Mouse (Mus musculus) layer of hippocampus, adult 9-10 months (tissue): ENCODE results near the gene Stx5a.
"Not testable (repeated sequence)": the region's sequence is repeated elsewhere in the genome, so short reads cannot be mapped to it uniquely, and the experiment has no call there.

Experiments used
- DNase-seq: peaks from one replicate; pipeline ENCODE4 v3.0.0; 2022; ENCODE audit warnings: low spot score

The Stx5a gene

GRCm38 (mm10) chr19:8716767-8717475, 24.3 kb upstream of the Stx5a start:
- no peak for DNase-seq

- DNase-seq = no peak
Observed at GRCm38 (mm10) chr19:8718357-8718756, 22.9 kb upstream of the Stx5a start.

- not testable (repeated sequence) for DNase-seq
Observed at GRCm38 (mm10) chr19:8719037-8719436, 22.2 kb upstream of the Stx5a start.

GRCm38 (mm10) chr19:8721378-8721777, 19.8 kb upstream of the Stx5a start:
- no peak for DNase-seq

GRCm38 (mm10) chr19:8722021-8722420, 19.2 kb upstream of the Stx5a start:
- DNase-seq = no peak

- no peak for DNase-seq
Observed at GRCm38 (mm10) chr19:8722559-8722906, 18.7 kb upstream of the Stx5a start.

- DNase-seq = peak; percentile 94
Observed at GRCm38 (mm10) chr19:8722907-8723573, 18.2 kb upstream of the Stx5a start, which contains the start of gene Slc3a2. Slc3a2 (minus strand) TSS chr19:8723369.

- no peak for DNase-seq
Observed at GRCm38 (mm10) chr19:8723574-8724346, 17.5 kb upstream of the Stx5a start.

GRCm38 (mm10) chr19:8724392-8724791, 16.8 kb upstream of the Stx5a start:
- no peak for DNase-seq

- no peak for DNase-seq
Observed at GRCm38 (mm10) chr19:8725081-8725613, 16.1 kb upstream of the Stx5a start.

- DNase-seq = no peak
Observed at GRCm38 (mm10) chr19:8726609-8727390, 14.4 kb upstream of the Stx5a start.

- no peak for DNase-seq
Observed at GRCm38 (mm10) chr19:8727495-8728114, 13.6 kb upstream of the Stx5a start.

GRCm38 (mm10) chr19:8728335-8729099, 12.7 kb upstream of the Stx5a start:
- DNase-seq = not testable (repeated sequence)

GRCm38 (mm10) chr19:8734334-8734733, 6.9 kb upstream of the Stx5a start:
- no peak for DNase-seq

- peak; percentile 78 for DNase-seq
Observed at GRCm38 (mm10) chr19:8735389-8736159, 5.6 kb upstream of the Stx5a start, which contains the start of gene Wdr74. Wdr74 (plus strand) TSS chr19:8735827.

- no peak for DNase-seq
Observed at GRCm38 (mm10) chr19:8736160-8736467, 5.1 kb upstream of the Stx5a start.

GRCm38 (mm10) chr19:8738911-8739310, 2.3 kb upstream of the Stx5a start:
- no peak for DNase-seq

- no peak for DNase-seq
Observed at GRCm38 (mm10) chr19:8739646-8740045, 1.6 kb upstream of the Stx5a start.

GRCm38 (mm10) chr19:8740603-8741002, 610 bp upstream of the Stx5a start, which contains the start of gene 1700092M07Rik:
1700092M07Rik (plus strand) TSS chr19:8740718.
- no peak for DNase-seq

GRCm38 (mm10) chr19:8742176-8742575, 963 bp downstream of the Stx5a start:
- DNase-seq = no peak
